Mouse (Mus musculus): Measurements from ENCODE around the gene Ppp6r1. TPM values are rescaled to one million over a fixed set of nuclear protein-coding genes. Genes with fewer than 3 reads are reported as not detected.
A peak's percentile ranks its signal among the peaks of the same experiment; 100 is the strongest.

Ppp6r1 gene
- polyA plus RNA-seq, 1 experiment from 2014 or later, result 10.2 TPM

GRCm38 (mm10) chr7:4684203-4684602 lies 25.4 kb upstream of the Ppp6r1 start:
- 1% methylated on average over 13 of the region's 13 CpGs for WGBS
- H3K4me2 ChIP-seq (replicated peaks; ENCODE audit: low read depth, low read length), result peak overlapping the region; percentile 94
- ATAC-seq (ENCODE audit: insufficient number of reproducible peaks, insufficient read depth, low FRiP score, low read depth), result no peak
- no peaks in the 10 kb centered on the region for H3K9me3 ChIP-seq (ENCODE audit: control insufficient read depth, low read depth, low read length)
- H3K36me3 ChIP-seq (ENCODE audit: control insufficient read depth, insufficient read depth, low read length), result peaks cover 11% of the 10 kb centered on the region; the same call in 1 of the 2 replicates
- H3K4me1 ChIP-seq (ENCODE audit: control insufficient read depth, insufficient read depth, low read length), result peaks cover 8% of the 10 kb centered on the region
- peak overlapping the region; percentile 42; the same call in 1 of the 2 replicates for H3K9ac ChIP-seq (replicated peaks; ENCODE audit: low read depth, low read length)
- H3K27ac ChIP-seq (ENCODE audit: low read length), result no peak overlapping the region
- no peaks in the 10 kb centered on the region for H3K27me3 ChIP-seq (ENCODE audit: control insufficient read depth, insufficient read depth, low read length)
- H3K4me3 ChIP-seq (ENCODE audit: low read depth, low read length), result peak overlapping the region; percentile 59

DNA sequence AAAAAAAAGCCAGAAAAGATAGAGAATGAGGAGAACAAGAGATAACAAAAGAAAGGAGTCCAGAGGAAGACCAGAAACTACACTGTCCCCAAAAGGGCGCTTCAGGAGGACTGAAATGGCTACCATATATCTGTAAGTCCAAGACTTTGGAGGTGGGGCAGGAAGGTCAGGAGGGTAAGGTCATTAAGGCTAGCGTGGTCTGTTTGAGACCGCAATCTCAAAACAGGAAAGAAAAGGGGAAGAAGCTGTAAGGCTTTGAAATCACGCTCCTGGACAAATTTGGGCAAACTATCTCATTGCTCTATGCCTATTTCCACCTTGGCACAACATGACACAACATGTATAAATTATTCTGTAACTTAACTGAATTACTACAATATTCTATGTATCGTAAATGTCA lies 24.5 kb upstream of the Ppp6r1 start:
- Histone ChIP-seq H3K9ac (replicated peaks; ENCODE audit: low read depth, low read length) (no peak overlapping the region), H3K27me3 (ENCODE audit: control insufficient read depth, insufficient read depth, low read length) (no peaks in the 10 kb centered on the region), H3K4me1 (ENCODE audit: control insufficient read depth, insufficient read depth, low read length) (peaks cover 8% of the 10 kb centered on the region), H3K4me2 (replicated peaks; ENCODE audit: low read depth, low read length) (no peak overlapping the region), H3K9me3 (ENCODE audit: control insufficient read depth, low read depth, low read length) (no peaks in the 10 kb centered on the region), H3K36me3 (ENCODE audit: control insufficient read depth, insufficient read depth, low read length) (peaks cover 11% of the 10 kb centered on the region; the same call in 1 of the 2 replicates), H3K4me3 (ENCODE audit: low read depth, low read length) (no peak overlapping the region), H3K27ac (ENCODE audit: low read length) (no peak overlapping the region)
- no peak for ATAC-seq (ENCODE audit: insufficient number of reproducible peaks, insufficient read depth, low FRiP score, low read depth)
- whole genome bisulfite sequencing, result 88% methylated on average over 5 of the region's 5 CpGs

- no peaks in the 10 kb centered on the region for H3K27me3 ChIP-seq (ENCODE audit: control insufficient read depth, insufficient read depth, low read length)
- H3K4me3 ChIP-seq (ENCODE audit: low read depth, low read length), result no peak overlapping the region
- H3K9me3 ChIP-seq (ENCODE audit: control insufficient read depth, low read depth, low read length), result no peaks in the 10 kb centered on the region
- no peak overlapping the region for H3K27ac ChIP-seq (ENCODE audit: low read length)
- ATAC-seq (ENCODE audit: insufficient number of reproducible peaks, insufficient read depth, low FRiP score, low read depth), result peak; percentile 51; the same call in 1 of the 2 replicates
- H3K36me3 ChIP-seq (ENCODE audit: control insufficient read depth, insufficient read depth, low read length), result peaks cover 12% of the 10 kb centered on the region
- WGBS, result 61% methylated on average over 7 of the region's 7 CpGs
- no peak overlapping the region for H3K9ac ChIP-seq (replicated peaks; ENCODE audit: low read depth, low read length)
- no peak overlapping the region for H3K4me2 ChIP-seq (replicated peaks; ENCODE audit: low read depth, low read length)
- no peaks in the 10 kb centered on the region for H3K4me1 ChIP-seq (ENCODE audit: control insufficient read depth, insufficient read depth, low read length)
These were observed 16.4 kb upstream of the Ppp6r1 start for GRCm38 (mm10) chr7:4675200-4675599.

DNA sequence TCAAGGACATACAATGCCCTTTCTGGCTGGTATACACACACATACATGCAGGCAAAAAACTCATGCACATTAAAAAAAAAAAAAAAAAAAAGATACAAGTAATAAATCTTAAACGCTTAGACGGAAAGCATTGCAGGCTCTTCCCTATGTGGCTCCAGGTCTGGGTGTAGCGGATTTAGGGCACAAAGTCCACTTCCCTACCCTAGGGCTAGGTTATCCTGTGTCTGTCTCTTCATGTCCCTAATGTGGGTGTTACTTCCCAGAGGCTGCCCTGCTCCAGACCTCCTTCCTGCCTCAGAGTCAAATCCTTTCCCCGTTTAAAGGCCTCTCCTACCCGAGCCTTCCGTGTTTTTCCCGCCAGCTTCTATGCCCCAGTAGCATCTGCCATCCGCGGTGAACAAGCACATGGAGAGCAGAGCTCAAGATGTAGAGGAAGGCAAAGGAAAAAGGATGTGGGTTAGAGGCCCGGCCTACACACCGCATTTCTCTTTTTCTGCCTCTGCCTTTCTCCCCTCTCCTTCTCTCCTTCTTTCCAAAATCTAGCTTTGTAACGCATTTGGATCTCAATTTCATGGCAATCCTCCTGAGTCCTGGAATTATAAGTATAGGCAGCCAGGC lies 15.4 kb upstream of the Ppp6r1 start:
- Histone ChIP-seq H3K27me3 (ENCODE audit: control insufficient read depth, insufficient read depth, low read length) (no peaks in the 10 kb centered on the region), H3K36me3 (ENCODE audit: control insufficient read depth, insufficient read depth, low read length) (peaks cover 12% of the 10 kb centered on the region), H3K9me3 (ENCODE audit: control insufficient read depth, low read depth, low read length) (no peaks in the 10 kb centered on the region), H3K4me3 (ENCODE audit: low read depth, low read length) (no peak overlapping the region), H3K4me2 (replicated peaks; ENCODE audit: low read depth, low read length) (no peak overlapping the region), H3K27ac (ENCODE audit: low read length) (peak overlapping the region; percentile 39; the same call in 1 of the 2 replicates), H3K4me1 (ENCODE audit: control insufficient read depth, insufficient read depth, low read length) (no peaks in the 10 kb centered on the region), H3K9ac (replicated peaks; ENCODE audit: low read depth, low read length) (no peak overlapping the region)
- WGBS, result 85% methylated on average over 12 of the region's 12 CpGs
- ATAC-seq (ENCODE audit: insufficient number of reproducible peaks, insufficient read depth, low FRiP score, low read depth), result no peak

DNA sequence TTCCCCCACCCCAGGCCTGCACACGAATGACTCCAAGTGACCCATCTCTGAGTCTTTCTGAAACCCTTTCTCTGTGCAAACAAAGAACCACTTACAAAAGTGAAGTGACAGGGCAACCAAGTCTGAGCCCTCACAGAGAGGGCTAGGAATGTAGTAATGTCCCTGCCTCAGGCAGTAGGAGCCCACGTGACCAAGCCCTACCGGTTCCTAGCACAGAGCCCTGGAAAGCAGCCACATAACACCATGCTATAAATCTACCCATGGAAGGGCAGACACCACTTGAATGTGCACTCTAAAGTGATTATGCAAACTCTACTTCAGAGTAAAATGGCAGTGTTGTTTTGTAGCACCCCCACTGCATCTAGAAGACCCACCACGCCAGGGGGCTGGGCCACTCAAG lies 13.1 kb upstream of the Ppp6r1 start:
- Histone ChIP-seq H3K27me3 (ENCODE audit: control insufficient read depth, insufficient read depth, low read length) (no peaks in the 10 kb centered on the region), H3K36me3 (ENCODE audit: control insufficient read depth, insufficient read depth, low read length) (peaks cover 14% of the 10 kb centered on the region), H3K9ac (replicated peaks; ENCODE audit: low read depth, low read length) (no peak overlapping the region), H3K9me3 (ENCODE audit: control insufficient read depth, low read depth, low read length) (no peaks in the 10 kb centered on the region), H3K27ac (ENCODE audit: low read length) (no peak overlapping the region), H3K4me2 (replicated peaks; ENCODE audit: low read depth, low read length) (no peak overlapping the region), H3K4me3 (ENCODE audit: low read depth, low read length) (no peak overlapping the region), H3K4me1 (ENCODE audit: control insufficient read depth, insufficient read depth, low read length) (no peaks in the 10 kb centered on the region)
- peak; percentile 53; the same call in 1 of the 2 replicates for ATAC-seq (ENCODE audit: insufficient number of reproducible peaks, insufficient read depth, low FRiP score, low read depth)
- 67% methylated on average over 4 of the region's 4 CpGs for WGBS

GRCm38 (mm10) chr7:4670655-4671255 lies 11.9 kb upstream of the Ppp6r1 start:
- H3K9ac ChIP-seq (replicated peaks; ENCODE audit: low read depth, low read length), result no peak overlapping the region
- WGBS, result 88% methylated on average over 8 of the region's 8 CpGs
- no peaks in the 10 kb centered on the region for H3K27me3 ChIP-seq (ENCODE audit: control insufficient read depth, insufficient read depth, low read length)
- H3K4me2 ChIP-seq (replicated peaks; ENCODE audit: low read depth, low read length), result no peak overlapping the region
- no peaks in the 10 kb centered on the region for H3K9me3 ChIP-seq (ENCODE audit: control insufficient read depth, low read depth, low read length)
- H3K4me3 ChIP-seq (ENCODE audit: low read depth, low read length), result no peak overlapping the region
- no peak overlapping the region for H3K27ac ChIP-seq (ENCODE audit: low read length)
- H3K36me3 ChIP-seq (ENCODE audit: control insufficient read depth, insufficient read depth, low read length), result peaks cover 19% of the 10 kb centered on the region
- no peak; the same call in 1 of the 2 replicates for ATAC-seq (ENCODE audit: insufficient number of reproducible peaks, insufficient read depth, low FRiP score, low read depth)
- no peaks in the 10 kb centered on the region for H3K4me1 ChIP-seq (ENCODE audit: control insufficient read depth, insufficient read depth, low read length)

DNA sequence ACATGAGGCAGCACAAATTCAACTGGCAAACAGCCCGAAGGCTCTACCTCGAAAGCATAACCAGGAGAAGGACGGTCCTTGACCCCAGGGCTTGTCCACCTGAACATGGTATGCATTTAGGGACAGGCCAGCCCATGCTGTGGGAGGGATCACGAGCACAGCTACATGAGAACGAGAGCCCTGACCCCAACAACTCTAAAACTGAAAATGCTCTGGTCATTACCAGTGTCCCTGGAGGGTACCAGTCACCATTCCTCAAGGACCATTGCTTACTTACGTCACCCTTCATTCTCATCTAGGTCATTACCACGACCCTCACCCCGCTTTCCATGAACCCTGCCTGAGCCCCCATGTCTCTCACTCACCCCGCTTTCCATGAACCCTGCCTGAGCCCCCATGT lies 10.3 kb upstream of the Ppp6r1 start:
- no peak for ATAC-seq (ENCODE audit: insufficient number of reproducible peaks, insufficient read depth, low FRiP score, low read depth)
- H3K36me3 ChIP-seq (ENCODE audit: control insufficient read depth, insufficient read depth, low read length), result peaks cover 24% of the 10 kb centered on the region

GRCm38 (mm10) chr7:4668506-4668905 lies 9.7 kb upstream of the Ppp6r1 start:
- Histone ChIP-seq H3K9me3 (ENCODE audit: control insufficient read depth, low read depth, low read length) (no peaks in the 10 kb centered on the region), H3K36me3 (ENCODE audit: control insufficient read depth, insufficient read depth, low read length) (peaks cover 25% of the 10 kb centered on the region), H3K4me1 (ENCODE audit: control insufficient read depth, insufficient read depth, low read length) (no peaks in the 10 kb centered on the region), H3K9ac (replicated peaks; ENCODE audit: low read depth, low read length) (no peak overlapping the region), H3K27me3 (ENCODE audit: control insufficient read depth, insufficient read depth, low read length) (no peaks in the 10 kb centered on the region), H3K4me3 (ENCODE audit: low read depth, low read length) (no peak overlapping the region), H3K27ac (ENCODE audit: low read length) (no peak overlapping the region), H3K4me2 (replicated peaks; ENCODE audit: low read depth, low read length) (no peak overlapping the region)
- 96% methylated on average over 8 of the region's 8 CpGs for WGBS
- ATAC-seq (ENCODE audit: insufficient number of reproducible peaks, insufficient read depth, low FRiP score, low read depth), result no peak

More for the DNA sequence above, 10.3 kb upstream of the Ppp6r1 start:
- no peak overlapping the region for H3K27ac ChIP-seq (ENCODE audit: low read length)
- 93% methylated on average over 9 of the region's 9 CpGs for WGBS
- no peak overlapping the region for H3K4me2 ChIP-seq (replicated peaks; ENCODE audit: low read depth, low read length)
- no peaks in the 10 kb centered on the region for H3K27me3 ChIP-seq (ENCODE audit: control insufficient read depth, insufficient read depth, low read length)
- H3K4me1 ChIP-seq (ENCODE audit: control insufficient read depth, insufficient read depth, low read length), result no peaks in the 10 kb centered on the region
- no peak overlapping the region for H3K4me3 ChIP-seq (ENCODE audit: low read depth, low read length)
- no peaks in the 10 kb centered on the region for H3K9me3 ChIP-seq (ENCODE audit: control insufficient read depth, low read depth, low read length)
- no peak overlapping the region for H3K9ac ChIP-seq (replicated peaks; ENCODE audit: low read depth, low read length)

All from stomach, embryonic 14.5 days (tissue).